Mouse (Mus musculus) erythroid progenitor cell, adult 5-6 weeks (primary cell): Measurements from ENCODE around the gene Kcnb1. TPM values are rescaled to one million over a fixed set of nuclear protein-coding genes. Genes with fewer than 3 reads are reported as not detected.
A peak's percentile ranks its signal among the peaks of the same experiment; 100 is the strongest.

ENCODE experiments used
- ATAC-seq: replicated peaks from 2 replicates; pipeline ENCODE4 v1.8.0; 2016; ENCODE audit warnings: moderate number of reproducible peaks, mild to moderate bottlenecking, moderate TSS enrichment, inconsistent platforms; ENCODE audit not compliant: poor library complexity, low FRiP score, severe bottlenecking
- total RNA-seq, 2 experiments: library from RNA; stranded (forward) in 1 of 2; stranded (reverse) in 1 of 2; fragments of 150-400 nt in 1 of 2; fragments of 186-747, 209-891 nt in 1 of 2; gene quantifications; 2 replicates each; pipeline versions ENCODE4 v1.2.3 to v1.2.4; 2015 to 2017; ENCODE audit warnings: low replicate concordance in 2 of 2

Kcnb1 gene
- total RNA-seq, 2 experiments from 2014 or later = not detected

DNA sequence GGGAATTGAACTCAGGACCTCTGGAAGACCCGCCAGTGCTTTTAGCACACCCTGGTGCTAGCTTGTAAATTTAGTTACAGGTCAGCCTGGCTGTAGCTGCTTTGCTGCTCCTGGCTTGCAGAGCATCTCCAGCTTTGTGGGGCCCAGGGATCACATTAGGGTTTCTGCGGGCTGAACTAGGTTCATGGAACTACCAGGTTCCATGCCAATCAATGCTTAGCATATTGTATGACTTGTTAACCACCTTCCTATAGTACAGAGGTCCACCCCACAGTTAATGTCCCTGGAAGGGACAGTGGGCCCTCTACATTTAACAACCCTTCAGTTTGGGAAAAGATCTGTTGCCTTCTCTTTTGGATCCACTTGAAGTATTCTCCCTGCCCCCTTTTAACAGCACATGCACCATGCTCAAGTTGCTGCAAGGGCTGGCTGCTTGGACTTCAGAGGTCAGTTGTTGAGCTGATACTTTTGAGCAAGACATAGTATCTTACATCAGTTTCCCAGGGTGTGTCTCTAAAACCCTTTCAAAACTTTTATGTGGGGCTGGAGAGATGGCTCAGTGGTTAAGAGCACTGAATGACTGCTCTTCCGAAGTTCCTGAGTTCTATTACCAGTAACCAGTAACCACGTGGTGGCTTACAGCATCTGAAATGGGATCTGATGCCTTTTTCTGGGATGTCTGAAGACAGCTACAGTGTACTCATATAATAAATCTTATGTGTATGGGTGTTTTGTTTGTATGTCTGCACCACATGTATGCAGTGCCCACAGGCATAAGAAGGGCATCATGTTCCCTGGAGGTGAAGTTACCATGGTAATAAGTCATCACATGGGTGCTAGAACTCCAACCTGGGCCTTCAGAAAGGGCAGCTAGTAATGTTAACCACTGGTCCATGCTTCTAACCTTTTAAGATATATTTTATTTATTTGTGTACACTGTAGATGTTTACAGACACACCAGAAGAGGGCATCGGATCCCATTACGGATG, 123.1 kb downstream of the Kcnb1 start:
- ATAC-seq = no peak

DNA sequence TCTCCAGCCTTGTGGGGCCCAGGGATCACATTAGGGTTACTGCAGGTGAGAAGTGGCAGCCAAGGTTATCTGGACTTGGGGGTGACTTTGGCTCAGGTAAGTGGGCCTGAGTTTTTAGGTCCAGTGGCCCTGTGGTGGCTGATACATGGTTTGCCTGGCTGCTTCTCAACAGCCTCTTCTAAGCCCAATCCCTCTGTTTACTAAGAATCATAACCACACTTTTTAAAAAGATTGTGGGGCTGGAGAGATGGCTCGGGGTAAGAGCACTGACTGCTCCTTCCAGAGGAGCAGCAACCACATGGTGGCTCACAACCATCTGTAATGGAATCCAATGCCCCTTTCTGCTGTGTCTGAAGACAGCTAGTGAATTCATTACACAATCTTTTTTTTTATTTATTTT, 123.9 kb downstream of the Kcnb1 start:
- no peak for ATAC-seq

DNA sequence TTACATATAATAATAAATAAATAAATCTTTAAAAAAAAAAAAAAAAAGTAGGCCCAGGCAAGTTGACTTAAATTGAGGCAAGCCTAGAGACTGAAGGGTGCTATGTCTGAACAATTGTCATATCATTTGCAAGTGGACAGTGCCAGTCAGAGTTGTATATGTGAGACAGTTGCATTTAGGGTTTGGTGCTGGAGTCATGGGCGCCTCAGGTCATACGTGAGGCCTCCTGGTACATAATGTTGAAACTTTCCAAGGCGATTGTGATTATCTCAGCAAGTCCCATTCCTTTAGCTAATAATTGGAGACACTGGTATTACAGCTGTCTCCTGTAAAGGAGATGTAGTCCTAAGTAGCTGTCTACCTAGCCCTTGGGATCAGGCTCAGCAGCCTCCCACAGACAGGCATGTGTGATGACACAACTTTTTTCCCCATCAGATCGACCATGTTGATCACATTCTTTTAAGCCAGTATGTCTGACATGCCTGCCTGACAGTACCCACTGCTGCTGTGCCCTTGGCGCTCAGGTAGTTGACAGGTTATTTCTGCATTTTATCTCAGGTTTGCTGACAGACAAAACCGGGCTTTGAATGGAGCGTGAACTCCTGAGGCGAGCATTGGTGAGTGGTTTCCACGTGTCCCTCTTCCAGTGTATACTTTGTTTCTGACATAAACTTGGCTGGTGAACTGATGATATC, 125.2 kb downstream of the Kcnb1 start:
- no peak for ATAC-seq

DNA sequence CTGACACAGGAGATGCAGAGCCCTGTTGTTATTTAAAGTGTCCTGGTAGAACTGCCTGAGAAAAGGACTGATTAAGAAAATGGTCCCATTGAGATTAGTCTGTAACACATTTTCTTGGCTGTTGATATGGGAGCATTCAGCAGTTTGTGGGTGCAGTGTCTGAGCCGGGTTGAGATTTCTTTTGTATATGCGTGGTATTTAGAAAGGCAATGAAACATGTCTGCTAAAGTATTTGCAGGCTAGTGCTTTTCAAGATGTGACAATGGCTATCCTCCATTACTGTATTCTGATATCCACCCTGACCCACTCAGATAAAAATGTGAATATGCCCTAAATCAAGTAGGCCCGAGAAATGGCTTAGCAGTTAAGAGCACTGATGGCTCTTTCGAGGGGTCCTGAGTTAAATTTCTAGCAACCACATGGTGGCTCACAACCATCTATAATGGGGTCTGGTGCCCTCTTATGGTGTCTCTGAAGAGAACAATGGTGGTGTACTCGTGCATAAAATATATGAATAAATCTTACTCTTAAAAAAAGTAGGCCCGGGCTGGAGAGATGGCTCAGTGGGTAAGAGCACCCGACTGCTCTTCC, 126.0 kb downstream of the Kcnb1 start:
- no peak for ATAC-seq

DNA sequence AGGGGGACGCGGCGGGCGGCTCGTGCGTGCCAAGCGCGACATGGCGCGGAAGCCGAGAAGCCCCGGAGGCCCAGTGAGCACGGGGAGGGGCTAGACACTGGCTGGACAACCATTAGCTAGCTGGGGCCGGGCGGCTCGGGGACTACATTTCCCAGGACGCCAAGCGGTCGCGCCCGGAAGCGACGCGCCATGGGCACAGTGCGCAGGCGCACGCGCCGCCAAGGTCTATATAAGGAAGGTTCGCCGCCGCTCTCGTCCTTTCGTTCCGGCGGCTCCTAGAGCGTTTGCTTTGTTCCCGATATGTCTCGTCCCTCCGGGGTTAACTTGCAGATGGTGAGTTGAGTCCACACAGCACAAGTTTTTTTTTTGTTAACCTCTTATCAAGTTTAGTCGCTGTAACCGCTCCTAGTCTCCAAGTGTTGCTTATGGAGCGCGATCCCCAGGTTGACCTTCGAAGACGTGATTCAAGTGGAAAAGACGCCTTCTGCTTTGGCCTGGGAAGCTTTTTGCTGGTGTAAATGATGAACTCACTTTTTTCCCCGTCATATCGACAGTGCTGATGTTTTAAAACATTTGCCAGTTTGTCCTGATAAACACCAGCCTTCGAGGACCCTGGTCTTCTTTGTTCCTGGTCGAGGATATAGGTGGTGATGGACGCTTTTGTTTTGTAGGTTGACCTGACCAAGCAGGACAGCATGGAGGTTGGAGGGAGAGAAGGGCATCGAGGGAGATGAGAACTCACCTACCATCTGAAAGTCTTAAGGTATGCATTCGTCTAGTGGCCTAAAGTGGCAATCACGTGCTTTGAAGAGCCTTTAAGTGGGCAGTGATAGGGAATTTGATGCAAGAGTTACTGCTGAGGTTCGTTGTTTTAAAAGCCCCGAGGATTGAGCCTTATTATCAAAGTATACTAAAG, 126.7 kb downstream of the Kcnb1 start, which contains the start of gene Znfx1:
Gene Znfx1 (minus strand): TSS at position 51 of the 916 bp plus-strand sequence.
- ATAC-seq = peak; percentile 86

DNA sequence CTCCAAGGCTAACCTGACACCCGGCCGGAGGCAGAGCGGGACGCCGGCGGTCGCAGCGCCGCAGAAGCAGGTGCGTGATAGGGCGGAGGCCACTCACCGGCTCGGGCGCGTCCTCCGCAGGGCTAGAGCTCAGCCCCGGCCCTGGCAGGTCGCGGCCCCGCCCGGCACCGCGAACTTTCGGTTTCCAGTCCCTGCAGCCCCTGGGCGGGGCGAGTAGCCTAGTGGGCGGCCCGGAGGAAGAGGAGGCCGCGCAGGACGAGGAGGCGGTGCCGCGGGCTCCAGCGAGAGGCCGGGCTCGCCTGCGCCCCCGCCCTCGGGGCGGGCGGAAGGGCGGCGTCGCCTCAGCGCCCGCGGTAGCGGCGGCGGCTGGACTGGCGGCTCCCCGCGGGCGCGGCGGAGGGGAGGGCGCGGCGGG, 127.5 kb downstream of the Kcnb1 start:
- ATAC-seq = peak; percentile 89

DNA sequence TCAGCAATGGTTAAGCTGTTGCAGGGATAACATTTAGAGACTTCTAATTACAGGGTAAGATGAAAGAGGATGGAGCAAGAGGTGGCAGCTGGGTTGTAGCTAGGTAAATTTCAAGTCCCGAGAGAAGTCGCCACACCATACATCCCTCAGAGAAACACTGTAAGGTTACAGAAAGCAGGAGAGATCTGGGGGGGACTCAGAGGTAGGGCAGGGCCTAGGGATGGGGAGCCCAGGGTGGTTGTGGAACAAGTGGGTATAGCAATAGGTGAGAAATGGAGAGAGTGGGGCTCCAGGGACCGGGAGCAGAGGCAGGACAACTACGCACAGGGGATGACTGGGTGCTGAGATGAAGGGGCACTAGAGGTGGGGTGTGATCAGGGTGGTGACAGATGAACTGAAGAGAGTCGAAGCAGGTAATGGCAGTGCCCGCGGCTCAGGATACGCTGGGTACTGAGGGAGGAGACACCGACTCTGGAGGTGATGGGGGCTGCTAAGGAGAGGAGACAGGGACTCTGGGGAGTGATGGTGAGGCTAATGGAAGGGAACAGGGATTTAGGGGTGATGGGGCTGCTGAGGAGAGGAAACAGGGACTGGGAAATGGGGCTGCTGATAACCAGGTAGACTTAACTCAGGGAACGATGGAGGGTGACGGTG, 128.4 kb downstream of the Kcnb1 start:
- peak; percentile 11 for ATAC-seq

DNA sequence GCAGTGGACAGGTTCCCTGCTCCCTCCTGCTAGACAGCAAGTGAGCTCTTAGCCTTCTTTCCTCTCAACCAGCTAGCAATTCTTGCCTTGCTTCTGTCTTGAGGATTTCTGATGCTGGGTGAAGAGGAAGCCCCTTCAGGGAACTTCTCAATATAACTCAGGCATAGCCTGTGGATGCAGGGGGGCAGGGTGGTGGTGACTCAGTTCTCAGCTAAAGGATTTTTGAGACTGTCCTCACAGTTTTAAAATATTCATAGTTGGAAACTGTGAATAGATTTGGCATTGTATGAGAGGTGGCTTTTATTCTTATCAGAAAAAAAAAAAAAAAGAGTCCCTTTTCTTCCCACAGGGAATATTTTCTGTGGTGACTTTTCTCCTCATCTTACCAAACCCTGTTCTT, 129.2 kb downstream of the Kcnb1 start:
- ATAC-seq = no peak

DNA sequence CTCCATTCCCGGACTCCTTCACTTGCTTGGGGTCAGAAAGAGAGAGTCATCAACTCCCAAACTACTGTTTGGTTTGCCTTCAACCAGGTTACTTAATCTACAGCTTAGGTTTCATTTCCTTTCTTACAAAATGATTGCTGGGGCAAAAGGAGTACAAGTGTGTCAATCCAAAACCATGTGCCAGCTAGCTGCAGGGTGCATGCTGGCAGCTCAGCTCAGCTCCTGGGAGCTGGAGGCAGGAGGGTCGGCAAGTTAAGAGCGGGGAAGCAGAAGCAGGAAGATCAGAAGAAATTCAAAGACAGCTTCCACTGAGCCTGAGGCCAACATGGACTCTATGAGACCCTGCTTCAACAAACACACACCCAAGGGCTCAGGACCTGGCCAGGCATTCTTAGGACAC, 129.6 kb downstream of the Kcnb1 start:
- no peak for ATAC-seq

DNA sequence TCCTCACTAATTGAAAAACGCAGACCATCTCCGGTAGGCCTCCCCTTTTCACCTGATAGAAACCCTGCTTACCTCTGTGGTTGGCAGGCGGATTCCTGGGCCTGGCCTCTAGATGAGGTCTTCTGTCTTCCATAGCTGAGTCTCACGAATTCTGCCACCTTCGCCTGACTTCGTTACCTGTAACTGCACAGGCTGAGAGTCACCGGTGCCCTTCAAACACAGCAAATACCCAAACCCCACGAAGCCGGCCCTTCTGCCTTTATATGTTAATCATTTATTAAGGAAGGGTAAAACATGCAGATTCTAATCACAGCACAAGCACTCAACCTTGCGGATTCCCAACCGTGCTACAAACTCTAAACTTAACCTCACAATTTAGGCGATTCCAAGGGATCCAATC, 130.0 kb downstream of the Kcnb1 start:
- ATAC-seq = no peak

DNA sequence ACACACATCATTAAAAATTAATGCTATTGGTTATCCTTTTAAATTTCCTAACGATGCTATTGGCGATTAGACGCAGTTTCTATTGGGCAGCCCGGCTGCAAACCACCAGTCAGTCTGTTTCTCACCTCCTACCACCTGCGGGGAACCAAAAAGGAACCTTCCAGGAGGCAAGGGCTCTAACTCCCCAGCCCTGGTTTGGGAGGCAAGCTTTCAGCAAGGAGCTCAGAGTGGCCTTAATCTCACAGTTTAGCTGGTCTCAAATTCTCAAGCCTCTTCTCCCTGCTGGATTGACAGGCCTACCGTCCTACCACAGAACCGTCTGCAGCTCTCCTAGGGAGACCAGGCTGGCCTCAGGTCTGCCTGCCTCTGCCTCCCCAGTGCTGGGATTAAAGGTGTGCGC, 130.4 kb downstream of the Kcnb1 start:
- ATAC-seq = no peak

DNA sequence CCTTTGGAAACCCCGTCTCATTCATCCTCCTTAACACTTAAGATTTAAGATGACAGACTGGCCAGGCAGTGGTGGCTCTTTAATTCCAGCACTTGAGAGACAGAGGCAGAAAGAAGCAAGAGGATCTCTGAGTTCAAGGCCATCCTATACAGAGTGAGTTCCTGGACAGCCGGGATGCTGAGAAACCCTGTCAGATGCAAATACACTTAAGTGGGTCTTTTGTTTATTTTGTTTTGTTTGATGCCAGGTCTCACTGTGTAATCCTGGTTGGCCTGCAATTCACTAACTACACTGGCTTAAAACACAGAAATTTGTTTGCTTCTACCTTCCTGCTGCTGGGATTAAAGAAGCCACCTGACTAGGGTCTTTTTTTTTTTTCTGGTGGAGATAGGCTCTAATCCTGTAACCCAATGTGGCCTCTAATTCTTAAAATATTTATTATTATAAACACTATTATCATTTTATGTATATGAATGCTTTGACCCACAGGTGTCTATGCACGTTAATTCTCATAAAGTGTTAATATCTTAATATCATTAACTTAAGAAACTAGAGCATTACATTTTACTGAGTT, 131.1 kb downstream of the Kcnb1 start:
- ATAC-seq = no peak

DNA sequence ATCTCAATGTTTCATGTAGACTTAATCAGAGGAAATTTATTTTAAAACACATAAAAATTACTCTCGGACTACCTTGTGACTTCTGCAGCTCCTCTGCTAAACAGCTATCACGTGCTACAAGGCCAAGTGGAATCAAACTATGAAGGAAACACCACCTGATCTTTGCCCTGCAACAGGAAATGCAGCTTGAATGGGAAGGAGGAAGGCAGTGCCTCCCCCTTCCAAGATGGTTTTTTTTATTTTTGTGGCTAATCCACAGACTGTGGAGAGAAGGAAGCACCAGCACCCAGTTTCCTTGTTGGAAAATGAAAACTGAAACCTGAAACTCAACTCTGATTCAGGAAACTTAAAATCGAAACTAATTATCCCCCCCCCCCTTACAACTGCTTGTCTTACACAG, 131.8 kb downstream of the Kcnb1 start:
- ATAC-seq = no peak

DNA sequence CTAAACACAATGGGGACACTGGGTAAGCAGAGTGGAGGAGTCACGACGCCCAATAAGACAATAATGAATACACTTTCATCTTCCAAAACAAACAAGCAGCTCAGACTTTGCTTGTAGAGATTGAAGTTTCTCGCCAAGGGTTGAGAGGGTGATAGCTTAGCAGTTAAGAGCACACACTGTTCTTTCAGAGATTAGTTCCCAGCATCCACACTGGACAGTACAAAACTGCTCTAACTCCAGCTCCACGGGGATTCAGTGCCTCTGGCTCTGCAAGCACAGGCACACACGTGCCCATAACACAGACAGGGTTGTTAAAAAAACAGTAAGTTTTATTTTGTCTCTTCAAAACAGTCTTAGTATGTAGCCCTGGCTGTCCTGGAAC, 133.0 kb downstream of the Kcnb1 start:
- ATAC-seq = no peak

DNA sequence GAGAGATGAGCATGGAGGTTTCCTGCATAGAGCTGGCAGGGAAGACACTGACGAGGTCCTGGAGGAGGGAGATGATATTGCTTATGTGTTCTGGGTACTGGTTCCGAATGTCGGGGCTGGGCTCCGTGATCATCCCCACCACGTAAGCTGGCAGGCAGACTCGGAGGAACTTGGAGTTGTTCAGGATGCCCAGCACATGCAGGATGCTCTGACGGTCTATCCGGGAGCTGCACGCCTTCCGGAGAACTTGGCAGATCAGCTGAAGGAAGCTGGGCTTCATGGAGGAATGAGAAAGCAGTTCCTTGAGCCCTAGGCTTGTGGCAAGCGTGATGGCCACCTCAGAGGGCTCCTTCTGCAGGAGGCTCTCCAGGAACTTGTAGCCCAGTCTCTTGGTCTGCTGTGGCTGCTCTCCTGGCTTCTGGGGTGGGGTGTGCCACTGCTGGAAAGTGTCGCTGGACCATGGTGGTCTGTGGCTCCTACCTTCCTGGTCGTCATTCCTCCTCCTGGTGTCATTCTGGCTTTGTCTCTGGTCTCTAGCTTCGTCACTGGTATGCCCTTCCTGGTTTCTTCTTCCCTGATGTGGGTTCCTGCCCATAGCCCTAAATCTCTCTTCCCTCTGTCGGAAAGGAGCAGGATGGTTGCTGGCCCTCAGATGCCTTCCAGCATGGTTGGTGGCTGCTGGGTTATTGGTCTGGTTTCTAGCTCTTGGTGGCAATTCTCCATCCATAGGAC, 133.6 kb downstream of the Kcnb1 start:
- ATAC-seq = no peak

DNA sequence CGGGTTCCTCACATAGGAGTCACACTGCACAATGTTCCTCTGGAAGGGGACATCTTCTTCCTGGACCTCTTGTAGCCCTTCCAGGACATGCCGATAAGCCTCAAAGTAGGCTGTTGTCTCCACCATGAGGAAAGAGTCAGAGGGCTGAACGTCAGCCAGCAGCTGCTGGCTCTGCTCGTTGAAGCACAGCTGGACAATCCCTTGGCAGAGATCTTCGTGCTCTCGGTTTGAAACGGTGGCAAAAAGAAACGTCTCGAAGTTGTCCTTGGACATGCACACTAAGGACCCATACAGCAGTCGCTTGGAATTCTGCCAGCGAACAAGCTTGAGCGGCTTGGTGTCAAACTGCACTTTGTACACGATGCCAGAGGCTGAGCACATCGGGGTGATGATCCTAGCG, 134.6 kb downstream of the Kcnb1 start:
- no peak for ATAC-seq

DNA sequence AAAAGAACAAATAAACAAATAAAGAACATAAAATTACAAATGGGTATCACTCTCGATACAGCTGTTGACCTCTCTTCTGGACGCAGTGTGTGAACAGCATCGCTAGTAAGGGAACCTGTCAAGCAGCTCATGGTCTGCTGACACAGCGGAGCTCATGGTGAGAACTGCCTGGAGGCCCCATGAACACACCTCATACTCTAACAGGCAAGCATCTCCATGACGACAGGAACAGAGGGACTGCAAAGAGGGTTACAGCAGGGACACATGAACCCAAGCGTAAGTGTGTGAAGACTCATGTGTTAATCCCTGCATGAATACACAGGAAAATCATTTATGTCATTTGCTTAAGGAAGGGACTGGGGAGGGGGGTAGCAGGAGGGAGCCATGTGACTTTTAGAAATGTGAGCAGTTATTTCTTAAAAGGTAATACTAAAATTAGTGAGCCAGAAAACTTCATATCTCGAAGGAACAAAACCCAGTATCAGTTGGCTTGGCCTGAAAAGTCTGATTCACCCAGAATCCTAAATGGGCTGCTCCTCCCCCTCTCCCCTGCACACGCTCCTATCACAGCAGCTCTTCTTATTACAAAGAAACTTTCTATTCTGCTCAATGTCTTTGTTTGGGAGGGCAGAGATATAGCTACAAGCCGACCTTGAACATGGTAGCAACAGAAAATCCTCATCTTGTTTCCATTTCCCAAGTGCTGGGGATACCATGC, 136.7 kb downstream of the Kcnb1 start:
- no peak for ATAC-seq
